Mouse (Mus musculus): ENCODE measurements around the gene Itgam. TPM values are rescaled to one million over a fixed set of nuclear protein-coding genes. Genes with fewer than 3 reads are reported as not detected.
"Not testable (repeated sequence)": the region's sequence is repeated elsewhere in the genome, so short reads cannot be mapped to it uniquely, and the experiment has no call there.

Gene Itgam
- 10 to 100 TPM; 10.2 to 12.1 TPM for total RNA-seq (2021)

GRCm38 (mm10) chr7:128062456-128062855, at the start of gene Itgam, which contains the start of gene Gm49368:
Itgam (plus strand) TSS chr7:128062640.
Gm49368 (plus strand) TSS chr7:128062683.
- intact Hi-C loops (cut with DNase I): no loop called here
- DNase-seq (ENCODE audit: low spot score in 2 of 2): no peak

GRCm38 (mm10) chr7:128013116-128013515, 49.3 kb upstream of the Itgam start:
- no peak for DNase-seq (ENCODE audit: low spot score in 2 of 2)
- intact Hi-C loops (cut with DNase I): no loop called here

- intact Hi-C loops (cut with DNase I): not testable (repeated sequence)
These were observed 46.3 kb upstream of the Itgam start for GRCm38 (mm10) chr7:128016134-128016533.

GRCm38 (mm10) chr7:128016650-128017049, 45.8 kb upstream of the Itgam start:
- DNase-seq (ENCODE audit: low spot score in 2 of 2): no peak
- intact Hi-C loops (cut with DNase I): no loop called here

More at GRCm38 (mm10) chr7:128016134-128016533, 46.3 kb upstream of the Itgam start:
- not testable (repeated sequence) for DNase-seq (ENCODE audit: low spot score in 2 of 2)

GRCm38 (mm10) chr7:128018275-128018674, 44.2 kb upstream of the Itgam start:
- DNase-seq (ENCODE audit: low spot score in 2 of 2): no peak
- intact Hi-C loops (cut with DNase I): no loop called here

GRCm38 (mm10) chr7:128019187-128019586, 43.3 kb upstream of the Itgam start:
- intact Hi-C loops (cut with DNase I): no loop called here
- no peak for DNase-seq (ENCODE audit: low spot score in 2 of 2)

- no peak for DNase-seq (ENCODE audit: low spot score in 2 of 2)
- intact Hi-C loops (cut with DNase I): no loop called here
These were observed 39.5 kb upstream of the Itgam start for GRCm38 (mm10) chr7:128022974-128023373.

- no peak for DNase-seq (ENCODE audit: low spot score in 2 of 2)
- intact Hi-C loops (cut with DNase I): no loop called here
These were observed 38.9 kb upstream of the Itgam start for GRCm38 (mm10) chr7:128023565-128023964.

- DNase-seq (ENCODE audit: low spot score in 2 of 2): no peak
- intact Hi-C loops (cut with DNase I): no loop called here
These were observed 38.1 kb upstream of the Itgam start for GRCm38 (mm10) chr7:128024364-128024763.

GRCm38 (mm10) chr7:128024932-128025331, 37.5 kb upstream of the Itgam start:
- intact Hi-C loops (cut with DNase I): no loop called here

GRCm38 (mm10) chr7:128025381-128025780, 37.1 kb upstream of the Itgam start:
- no peak for DNase-seq (ENCODE audit: low spot score in 2 of 2)
- intact Hi-C loops (cut with DNase I): no loop called here

More at GRCm38 (mm10) chr7:128024932-128025331, 37.5 kb upstream of the Itgam start:
- DNase-seq (ENCODE audit: low spot score in 2 of 2): no peak

- no peak for DNase-seq (ENCODE audit: low spot score in 2 of 2)
- intact Hi-C loops (cut with DNase I): no loop called here
These were observed 30.9 kb upstream of the Itgam start for GRCm38 (mm10) chr7:128031403-128031976.

GRCm38 (mm10) chr7:128032290-128032988, 30.0 kb upstream of the Itgam start:
- intact Hi-C loops (cut with DNase I): no loop called here
- no peak for DNase-seq (ENCODE audit: low spot score in 2 of 2)

- intact Hi-C loops (cut with DNase I): no loop called here
- no peak for DNase-seq (ENCODE audit: low spot score in 2 of 2)
These were observed 29.5 kb upstream of the Itgam start for GRCm38 (mm10) chr7:128032989-128033293.

- intact Hi-C loops (cut with DNase I): no loop called here
- DNase-seq (ENCODE audit: low spot score in 2 of 2): no peak
These were observed 28.8 kb upstream of the Itgam start for GRCm38 (mm10) chr7:128033616-128034015.

- intact Hi-C loops (cut with DNase I); DNase-seq (ENCODE audit: low spot score in 2 of 2): not testable (repeated sequence)
These were observed 20.1 kb upstream of the Itgam start for GRCm38 (mm10) chr7:128042161-128042820.

GRCm38 (mm10) chr7:128044142-128044785, 18.2 kb upstream of the Itgam start:
- no peak for DNase-seq (ENCODE audit: low spot score in 2 of 2)
- intact Hi-C loops (cut with DNase I): no loop called here

GRCm38 (mm10) chr7:128045640-128046039, 16.8 kb upstream of the Itgam start:
- DNase-seq (ENCODE audit: low spot score in 2 of 2): no peak
- intact Hi-C loops (cut with DNase I): no loop called here

GRCm38 (mm10) chr7:128048819-128049218, 13.6 kb upstream of the Itgam start:
- intact Hi-C loops (cut with DNase I): no loop called here
- no peak for DNase-seq (ENCODE audit: low spot score in 2 of 2)

GRCm38 (mm10) chr7:128049254-128049653, 13.2 kb upstream of the Itgam start:
- intact Hi-C loops (cut with DNase I): no loop called here
- no peak for DNase-seq (ENCODE audit: low spot score in 2 of 2)
